Mouse (Mus musculus): Measurements from ENCODE around the gene Spata17. TPM values are rescaled to one million over a fixed set of nuclear protein-coding genes. Genes with fewer than 3 reads are reported as not detected.

Gene Spata17
- total RNA-seq (2021): under 1 TPM in 1 of 2 experiments, not detected in 1; 0.28 TPM
- long read RNA-seq, experiment 1: 0 reads
- long read RNA-seq, experiment 2: 0 reads

DNA sequence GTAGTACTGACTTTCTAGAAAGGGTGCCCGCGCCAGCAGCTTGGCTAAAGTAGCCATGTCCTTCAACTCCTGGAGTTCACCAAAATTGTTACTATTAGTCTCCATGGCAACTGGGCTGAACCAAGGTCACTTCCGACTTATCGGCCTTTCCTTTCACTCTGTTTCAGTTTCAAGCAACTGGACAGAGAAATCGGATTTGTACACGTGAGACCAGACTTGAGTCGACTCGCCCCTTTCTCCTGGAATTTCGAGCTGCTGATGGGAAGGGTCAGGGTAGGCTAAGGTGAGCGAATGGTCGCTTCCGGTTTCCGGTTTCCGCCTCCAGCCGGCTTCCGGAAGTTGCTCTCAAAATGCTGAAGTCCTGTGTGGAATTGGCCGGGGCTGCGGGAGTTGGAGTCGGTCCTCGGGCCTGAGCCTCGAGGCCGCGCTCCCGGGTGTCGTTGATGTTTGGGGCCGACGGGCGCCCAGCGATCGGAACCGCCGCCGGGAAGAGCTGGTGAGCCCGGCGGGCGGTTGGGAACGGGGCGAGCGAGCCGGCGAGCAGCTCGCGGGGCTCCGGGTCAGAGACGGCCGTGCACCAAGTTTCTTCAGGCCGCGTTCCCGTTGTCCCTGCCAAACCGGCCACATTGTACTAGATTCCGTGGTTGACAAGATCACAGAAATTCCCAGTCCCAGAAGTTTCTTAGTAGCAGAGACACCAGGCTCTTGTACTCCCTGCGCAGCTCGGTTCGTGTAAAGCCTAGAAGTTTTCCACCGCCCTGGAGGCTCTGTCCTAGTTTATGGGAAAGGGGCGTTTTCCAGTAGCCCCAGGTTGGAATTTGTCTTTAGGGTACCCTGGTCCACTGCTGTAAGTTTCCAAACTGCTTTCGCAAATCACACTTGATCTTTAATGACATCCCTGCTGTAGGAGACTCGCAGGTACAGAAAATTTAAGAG is at the start of gene Spata17, which contains the start of gene Gpatch2:
Gene Spata17, minus strand, starts transcription at position 285 of the 936 bp plus-strand sequence.
Gene Gpatch2, plus strand, starts transcription at position 328 of the 936 bp plus-strand sequence.
- DNase-seq: peak; percentile 75

DNA sequence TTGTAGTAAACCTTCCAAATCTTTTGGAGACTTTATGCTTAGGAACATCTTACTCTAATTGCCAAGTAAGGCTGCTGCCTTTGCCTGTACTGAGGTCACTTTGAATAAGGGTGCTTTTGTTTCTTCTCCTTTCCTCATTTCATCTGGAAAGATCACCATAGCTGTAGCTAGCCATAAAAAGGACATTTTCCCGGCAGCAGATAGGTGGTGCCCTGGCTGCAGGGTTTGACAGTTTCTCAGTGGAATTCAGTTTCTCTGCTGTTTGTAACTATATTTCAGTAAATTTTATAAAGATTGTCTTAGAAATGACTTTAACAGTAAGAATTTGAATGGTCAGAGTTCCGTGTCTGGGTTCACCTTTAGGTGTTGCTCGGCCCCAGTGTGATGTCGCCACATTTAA is 43.5 kb upstream of the Spata17 start:
- no peak for DNase-seq

GRCm38 (mm10) chr1:187250741-187251262 is 35.5 kb upstream of the Spata17 start:
- no peak for DNase-seq

GRCm38 (mm10) chr1:187244734-187245133 is 29.5 kb upstream of the Spata17 start:
- no peak for DNase-seq

DNA sequence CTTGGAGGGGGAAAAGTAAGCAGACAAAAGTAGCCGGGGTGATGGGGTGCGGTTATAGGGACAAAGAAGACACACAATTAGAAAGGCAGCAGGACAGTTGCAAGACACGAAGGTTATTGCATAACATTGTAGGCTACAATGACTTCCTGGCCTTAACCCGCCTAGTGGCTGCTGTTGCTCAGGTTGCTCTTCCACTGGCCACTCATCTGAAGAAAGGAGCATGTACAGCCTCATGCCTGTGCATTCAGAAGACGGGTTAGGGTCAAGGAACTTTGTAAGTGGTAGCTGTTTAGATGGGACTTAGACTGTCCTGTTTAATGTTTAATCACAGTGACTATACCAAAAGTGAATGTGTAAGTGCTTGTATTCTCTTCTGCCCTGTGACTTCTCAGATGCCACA is 26.1 kb upstream of the Spata17 start:
- DNase-seq: no peak

GRCm38 (mm10) chr1:187240304-187240703 is 25.0 kb upstream of the Spata17 start:
- no peak for DNase-seq

- DNase-seq: no peak
These were observed 22.8 kb upstream of the Spata17 start for GRCm38 (mm10) chr1:187238061-187238460.

DNA sequence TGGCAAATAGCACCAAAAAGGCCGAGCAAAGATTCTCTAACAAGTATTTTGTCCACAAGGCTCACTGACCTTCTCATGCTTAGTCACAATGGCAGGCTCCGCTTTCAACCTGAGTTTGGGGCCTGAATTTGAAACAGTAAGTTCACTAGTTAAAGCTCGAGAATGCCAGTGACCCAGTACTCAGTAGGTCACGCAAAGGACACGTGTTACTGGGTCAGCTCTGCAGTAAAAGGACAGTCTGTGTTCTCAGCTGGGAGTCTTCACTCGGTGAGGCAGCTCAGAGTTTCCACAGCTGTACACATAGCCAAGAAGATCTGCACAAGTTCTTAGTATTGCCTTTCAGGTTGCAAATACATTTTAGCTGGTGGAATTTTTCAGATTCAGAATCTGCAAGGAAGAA is 21.0 kb upstream of the Spata17 start:
- DNase-seq: no peak

DNA sequence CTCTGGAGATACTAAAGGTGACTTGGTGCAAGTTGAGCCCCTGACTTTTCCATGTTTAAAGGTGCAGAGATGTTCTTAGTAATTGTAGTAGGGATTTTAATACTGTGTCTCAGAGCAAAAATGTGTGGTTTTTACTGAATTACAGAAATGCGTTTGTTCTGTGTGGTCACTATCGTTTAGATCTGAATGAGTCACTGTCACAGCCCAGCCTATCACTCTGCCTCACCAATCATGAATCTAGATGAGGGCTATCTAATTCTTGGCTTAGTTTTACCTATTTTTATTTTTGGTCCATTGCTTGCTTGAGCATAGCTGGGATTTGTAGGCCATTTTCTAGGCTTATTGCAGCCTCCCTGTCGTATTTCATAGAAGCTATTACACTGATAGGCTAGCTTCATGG is 19.9 kb upstream of the Spata17 start:
- DNase-seq: no peak

GRCm38 (mm10) chr1:187232996-187233615 is 17.8 kb upstream of the Spata17 start:
- no peak for DNase-seq

GRCm38 (mm10) chr1:187232196-187232955 is 17.1 kb upstream of the Spata17 start:
- DNase-seq: no peak

DNA sequence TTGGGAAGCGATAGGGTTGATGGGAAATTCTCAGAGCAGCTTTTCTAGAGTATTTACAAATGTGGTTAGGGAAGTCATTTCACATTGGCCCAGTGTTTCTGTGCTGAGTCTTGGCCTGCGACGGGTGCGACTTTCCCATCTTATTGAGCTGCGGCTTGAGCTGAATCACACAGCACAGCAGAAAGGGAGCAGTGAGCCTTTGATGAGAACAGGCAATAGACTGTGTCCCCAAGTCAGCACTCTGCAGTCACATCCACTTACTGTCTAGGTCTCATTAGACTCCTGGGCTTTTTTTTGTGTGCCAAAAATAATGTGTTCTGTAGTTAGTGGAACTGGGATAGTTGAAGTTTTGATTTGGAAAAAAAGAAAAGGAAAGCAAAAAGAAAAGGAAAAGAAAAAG is 15.0 kb upstream of the Spata17 start:
- DNase-seq: no peak

- no peak for DNase-seq
These were observed 13.3 kb upstream of the Spata17 start for GRCm38 (mm10) chr1:187228414-187229146.

GRCm38 (mm10) chr1:187226328-187227025 is 11.2 kb upstream of the Spata17 start:
- no peak for DNase-seq

DNA sequence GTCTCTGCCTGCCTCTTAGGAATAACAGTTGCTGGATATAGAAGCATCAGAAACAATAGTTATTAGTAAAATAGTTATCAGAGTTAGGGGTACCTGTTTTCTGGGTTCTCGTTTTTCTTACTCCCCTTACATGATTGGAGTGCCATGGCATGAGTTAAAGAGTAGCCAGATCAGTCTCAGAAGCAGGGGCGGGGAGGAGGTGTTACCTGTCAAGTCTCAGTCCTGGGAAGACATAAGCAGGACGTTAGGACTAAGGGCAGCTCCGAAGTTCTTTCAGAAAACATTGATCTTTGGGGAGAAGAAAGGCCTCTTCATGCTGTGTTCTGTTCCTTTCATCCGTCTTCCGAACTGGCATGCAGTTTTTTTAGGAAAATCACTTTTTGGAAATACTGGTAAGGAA is 5.5 kb upstream of the Spata17 start:
- DNase-seq: no peak

- DNase-seq: no peak
These were observed 1.6 kb upstream of the Spata17 start for GRCm38 (mm10) chr1:187216620-187217410.

DNA sequence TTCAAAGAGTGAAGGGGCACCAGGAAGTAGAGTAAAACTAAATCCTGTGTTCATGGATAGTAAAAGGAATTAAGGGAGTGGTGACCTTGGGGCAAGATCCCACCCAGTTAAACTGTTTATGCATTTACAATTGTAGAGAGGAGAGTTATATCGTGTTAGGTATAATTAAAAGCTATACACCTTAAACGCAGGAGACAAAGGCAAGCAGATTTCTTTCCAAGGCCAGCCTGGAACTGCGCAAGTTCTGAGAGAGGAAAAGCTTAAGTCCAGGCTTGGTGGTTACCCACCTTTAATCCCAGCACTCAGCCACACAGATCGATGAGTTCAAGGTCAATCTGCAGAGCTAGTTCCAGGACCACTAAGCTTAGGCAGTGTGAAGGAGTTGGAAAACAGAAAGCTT is 4.5 kb downstream of the Spata17 start:
- no peak for DNase-seq

- DNase-seq: no peak
These were observed 5.8 kb downstream of the Spata17 start for GRCm38 (mm10) chr1:187209496-187209895.

GRCm38 (mm10) chr1:187205506-187205905 is 9.8 kb downstream of the Spata17 start:
- DNase-seq: no peak

GRCm38 (mm10) chr1:187178546-187178945 is 36.7 kb downstream of the Spata17 start:
- no peak for DNase-seq

All from gastrocnemius, postnatal 25 days (tissue).